Comparison of ENCODE assay signal across 21 mouse cellular contexts in genomic region chr11:95597741-95598140, GRCm38 (mm10). TPM values are rescaled to one million over a fixed set of nuclear protein-coding genes. Genes with fewer than 3 reads are reported as not detected.
A peak's percentile ranks its signal among the peaks of the same experiment; 100 is the strongest.
DNase-seq lines count a peak whose midpoint lies in the region; ATAC-seq and TF ChIP-seq lines count a peak whose summit lies in the region.
"Had no signal": no experiment of that assay in that cellular context is flagged by ENCODE, and none has a peak within 500 bp of the region (broad histone marks: within the 10 kb centered on the region; RNA-seq: fewer than 3 reads in every experiment).

No protein-coding gene starts in this region.

- no peak overlapping the region for H3K9ac ChIP-seq in hindbrain, embryonic 13.5 days
- no peak overlapping the region for H3K9ac ChIP-seq in neural tube, embryonic 12.5 days
- H3K9ac ChIP-seq: liver, embryonic 13.5 days; lung, embryonic 15.5 days; midbrain, embryonic 12.5 days had no signal

- peaks cover 46% of the 10 kb centered on the region for H3K4me1 ChIP-seq in hindbrain, embryonic 13.5 days (replicated peaks)
- H3K4me1 ChIP-seq in neural tube, embryonic 12.5 days, result peaks cover 48% of the 10 kb centered on the region

- TF ChIP-seq CTCF in brain, embryonic 14.5 days (IDR thresholded peaks at IDR 0.05; ENCODE audit: borderline replicate concordance, extremely low read depth, insufficient read depth, insufficient read length), result no peak

- H3K4me3 ChIP-seq in hindbrain, embryonic 13.5 days, result no peak overlapping the region
- no peak overlapping the region for H3K4me3 ChIP-seq in neural tube, embryonic 12.5 days
- H3K4me3 ChIP-seq: erythroblast, embryonic 14.5 days; heart, embryonic 13.5 days; liver, embryonic 13.5 days; lung, embryonic 15.5 days; midbrain, embryonic 12.5 days had no signal

- TF ChIP-seq POLR2A in brain, embryonic 14.5 days (IDR thresholded peaks at IDR 0.05; ENCODE audit: borderline replicate concordance, extremely low read depth, insufficient read depth, insufficient read length, poor library complexity, severe bottlenecking), result no peak

- intact Hi-C loops in heart, postnatal 25 days (cut with DNase I), result no loop called here
- intact Hi-C loops in heart, postnatal 10 days (cut with DNase I), result no loop called here

- peak; percentile 73 for DNase-seq in heart, adult 11 months
- DNase-seq in heart, postnatal 25 days (ENCODE audit: low spot score), result no peak
- peak; percentile 40 for DNase-seq in brain, embryonic 14.5 days (ENCODE audit: low read depth)
- no peak for DNase-seq in embryo, embryonic 10 days (ENCODE audit: low spot score)
- DNase-seq in T-cell, adult 2 months (ENCODE audit: low spot score), result no peak
- no peak for DNase-seq in heart, postnatal 10 days
- DNase-seq: adrenal gland, adult 2 months; cerebellum, adult 11 months; cerebellum, postnatal 14 days; kidney, adult 2 months; kidney, postnatal 4 days; liver, embryonic 13.5 days; right cerebral cortex, postnatal 14 days had no signal

- H3K36me3 ChIP-seq in hindbrain, embryonic 13.5 days, result no peaks in the 10 kb centered on the region
- no peaks in the 10 kb centered on the region for H3K36me3 ChIP-seq in neural tube, embryonic 12.5 days
- H3K36me3 ChIP-seq: heart, embryonic 13.5 days; liver, embryonic 13.5 days; lung, embryonic 15.5 days; midbrain, embryonic 12.5 days had no signal

- peak overlapping the region; percentile 11; the same call in 1 of the 2 replicates for H3K4me2 ChIP-seq in hindbrain, embryonic 13.5 days
- peak overlapping the region; percentile 41 for H3K4me2 ChIP-seq in neural tube, embryonic 12.5 days (replicated peaks)
- H3K4me2 ChIP-seq: heart, embryonic 13.5 days; liver, embryonic 13.5 days; lung, embryonic 15.5 days had no signal

- H3K27me3 ChIP-seq in hindbrain, embryonic 13.5 days, result peaks cover 48% of the 10 kb centered on the region
- H3K27me3 ChIP-seq in neural tube, embryonic 12.5 days (replicated peaks), result peaks cover 9% of the 10 kb centered on the region; the same call in 1 of the 2 replicates

- 27% methylated on average over 13 of the region's 13 CpGs for WGBS in hindbrain, embryonic 13.5 days
- WGBS in neural tube, embryonic 12.5 days, result 16% methylated on average over 13 of the region's 13 CpGs

- no peaks in the 10 kb centered on the region for H3K9me3 ChIP-seq in hindbrain, embryonic 13.5 days
- H3K9me3 ChIP-seq in neural tube, embryonic 12.5 days, result 0 out of 2 replicates have a peak, but pooled peaks cover 4% of the 10 kb centered on the region
- H3K9me3 ChIP-seq: liver, embryonic 13.5 days; lung, embryonic 15.5 days; midbrain, embryonic 12.5 days had no signal

- H3K27ac ChIP-seq in hindbrain, embryonic 13.5 days, result no peak overlapping the region
- no peak overlapping the region for H3K27ac ChIP-seq in neural tube, embryonic 12.5 days
- H3K27ac ChIP-seq: heart, embryonic 13.5 days; liver, embryonic 13.5 days; lung, embryonic 15.5 days; macrophage; midbrain, embryonic 12.5 days had no signal

- no peak for ATAC-seq in hindbrain, embryonic 13.5 days (ENCODE audit: low FRiP score)
- ATAC-seq in neural tube, embryonic 12.5 days (ENCODE audit: low FRiP score, low read depth), result peak; percentile 10; the same call in 1 of the 2 replicates

RNA-seq across cellular contexts. Expression of gene Ngfr, which starts 10.2 kb away (rescaled TPM):
- total RNA-seq in heart, postnatal 25 days (2021), result under 1 TPM; 0.44 to 0.70 TPM
- polyA plus RNA-seq in brain, embryonic 14.5 days (2012; rRNA removed), result 17.2 and 42.3 TPM in 2 replicates
- 41.4 and 45.5 TPM in 2 replicates for polyA plus RNA-seq in hindbrain, embryonic 13.5 days (2015; fragmentation: Nextera tagmentation; extraction: Ambion mirVana)
- polyA plus RNA-seq in neural tube, embryonic 12.5 days (2016; fragmentation: Nextera tagmentation; extraction: Ambion mirVana), result 106 and 125 TPM in 2 replicates
- total RNA-seq in heart, postnatal 10 days (2021), result 1 to 10 TPM; 2.7 to 4.4 TPM
- total RNA-seq: hematopoietic stem cell, adult 5-6 weeks had no signal

Comparison
In these comparisons a context has a peak if more than half of its experiments do, and no peak if none do; other contexts are left out.
1. DNase-seq: peak in heart, adult 11 months (single experiment) and brain, embryonic 14.5 days (single experiment); none in heart, postnatal 25 days (single experiment), embryo, embryonic 10 days (single experiment), T-cell, adult 2 months (single experiment) and heart, postnatal 10 days (0 of 2).